ENCODE assay signal across 14 mouse cellular contexts in the genomic region with DNA sequence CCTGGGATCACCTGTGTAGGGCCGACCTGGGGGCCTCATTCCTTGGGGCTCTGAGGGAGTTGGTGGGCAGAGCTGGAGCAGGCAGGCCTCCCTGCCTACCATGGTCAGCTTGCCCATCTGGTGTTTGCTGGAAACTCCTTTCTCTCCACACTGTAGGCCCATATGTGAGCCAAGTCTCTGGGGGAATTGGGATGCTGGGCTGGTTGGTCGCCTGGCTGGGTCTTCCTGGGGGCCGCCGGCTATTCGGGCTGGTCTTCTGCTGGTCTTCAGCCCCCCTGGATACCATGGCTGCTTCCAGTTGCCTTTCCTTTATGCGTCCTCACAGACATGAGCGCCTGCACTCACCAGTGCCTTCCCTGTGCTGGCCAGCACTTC.
A peak's percentile ranks its signal among the peaks of the same experiment; 100 is the strongest.
DNase-seq lines count a peak whose midpoint lies in the region; ATAC-seq and TF ChIP-seq lines count a peak whose summit lies in the region.
"Had no signal": no experiment of that assay in that cellular context is flagged by ENCODE, and none has a peak within 500 bp of the region (broad histone marks: within the 10 kb centered on the region; RNA-seq: fewer than 3 reads in every experiment).

No protein-coding gene starts in this region.

- H3K4me3 ChIP-seq in heart, embryonic 15.5 days: no peak overlapping the region
- no peak overlapping the region for H3K4me3 ChIP-seq in forebrain, embryonic 11.5 days (ENCODE audit: low read depth, low read length)
- H3K4me3 ChIP-seq in intestine, embryonic 15.5 days (replicated peaks): no peak overlapping the region
- no peak overlapping the region for H3K4me3 ChIP-seq in neural tube, embryonic 14.5 days (ENCODE audit: low read depth, low read length)
- H3K4me3 ChIP-seq in kidney, adult 2 months (ENCODE audit: insufficient read depth, low read depth, low read length): no peak overlapping the region
- H3K4me3 ChIP-seq: erythroblast, embryonic 14.5 days; lung, embryonic 15.5 days; myocyte had no signal

- H3K9me3 ChIP-seq in heart, embryonic 15.5 days (replicated peaks): no peaks in the 10 kb centered on the region
- no peaks in the 10 kb centered on the region for H3K9me3 ChIP-seq in forebrain, embryonic 11.5 days (ENCODE audit: control insufficient read depth, low read length)
- H3K9me3 ChIP-seq in intestine, embryonic 15.5 days: no peaks in the 10 kb centered on the region
- H3K9me3 ChIP-seq in neural tube, embryonic 14.5 days (ENCODE audit: control insufficient read depth, low read length): no peaks in the 10 kb centered on the region
- H3K9me3 ChIP-seq: lung, embryonic 15.5 days had no signal

- peak overlapping the region; percentile 18; the same call in 1 of the 2 replicates for H3K27ac ChIP-seq in heart, embryonic 15.5 days
- peak overlapping the region; percentile 81 for H3K27ac ChIP-seq in forebrain, embryonic 11.5 days (ENCODE audit: low read depth, low read length)
- 0 out of 2 replicates have a peak overlapping the region, but pooled peaks have one; percentile 48 for H3K27ac ChIP-seq in intestine, embryonic 15.5 days
- H3K27ac ChIP-seq in neural tube, embryonic 14.5 days (ENCODE audit: low read depth, low read length): peak overlapping the region; percentile 75
- H3K27ac ChIP-seq in kidney, adult 2 months (ENCODE audit: insufficient read depth, low read depth, low read length): no peak overlapping the region
- H3K27ac ChIP-seq: lung, embryonic 15.5 days had no signal

- ATAC-seq in heart, embryonic 15.5 days (replicated peaks; ENCODE audit: insufficient number of reproducible peaks, insufficient read depth, low FRiP score, low read depth): no peak
- no peak for ATAC-seq in forebrain, embryonic 11.5 days (replicated peaks; ENCODE audit: low FRiP score)
- no peak for ATAC-seq in intestine, embryonic 15.5 days
- ATAC-seq in neural tube, embryonic 14.5 days (ENCODE audit: low read depth): no peak
- ATAC-seq: Patski had no signal

- DNase-seq in heart, postnatal 4 days: no peak
- DNase-seq in forebrain, embryonic 11.5 days (ENCODE audit: low spot score): peak; percentile 71
- DNase-seq in urinary bladder, postnatal 14 days (ENCODE audit: low spot score): no peak
- DNase-seq in kidney, adult 2 months: no peak
- no peak for DNase-seq in ovary, postnatal 14 days (ENCODE audit: low spot score)
- DNase-seq: B cell, adult 2 months; kidney, adult 9 months had no signal

- no peak for TF ChIP-seq CTCF in kidney, adult 2 months (conservative IDR thresholded peaks at IDR 0.05; ENCODE audit: insufficient read depth, insufficient read length, low read depth, low read length)

- no peak for TF ChIP-seq POLR2A in kidney, adult 2 months (IDR thresholded peaks at IDR 0.05; ENCODE audit: low read depth, low read length)

- no peak overlapping the region for H3K9ac ChIP-seq in heart, embryonic 15.5 days
- peak overlapping the region; percentile 33; the same call in 1 of the 2 replicates for H3K9ac ChIP-seq in forebrain, embryonic 11.5 days (ENCODE audit: low read length)
- H3K9ac ChIP-seq in intestine, embryonic 15.5 days: no peak overlapping the region
- H3K9ac ChIP-seq in neural tube, embryonic 14.5 days (replicated peaks; ENCODE audit: low read depth, low read length): no peak overlapping the region
- H3K9ac ChIP-seq: lung, embryonic 15.5 days had no signal

- peaks cover 90% of the 10 kb centered on the region for H3K4me1 ChIP-seq in heart, embryonic 15.5 days (replicated peaks)
- peaks cover 65% of the 10 kb centered on the region for H3K4me1 ChIP-seq in forebrain, embryonic 11.5 days (replicated peaks; ENCODE audit: control insufficient read depth, insufficient read depth, low read length)
- peaks cover 77% of the 10 kb centered on the region for H3K4me1 ChIP-seq in intestine, embryonic 15.5 days (replicated peaks)
- H3K4me1 ChIP-seq in neural tube, embryonic 14.5 days (ENCODE audit: control insufficient read depth, insufficient read depth, low read length): peaks cover 71% of the 10 kb centered on the region
- H3K4me1 ChIP-seq in kidney, adult 2 months (ENCODE audit: control insufficient read depth, insufficient read depth, low read length): peaks cover 14% of the 10 kb centered on the region

- 81% methylated on average over 7 of the region's 7 CpGs for WGBS in heart, embryonic 15.5 days
- 48% methylated on average over 7 of the region's 7 CpGs for WGBS in forebrain, embryonic 11.5 days
- WGBS in intestine, embryonic 15.5 days: 67% methylated on average over 7 of the region's 7 CpGs
- 21% methylated on average over 7 of the region's 7 CpGs for WGBS in neural tube, embryonic 14.5 days
- 81% methylated on average over 7 of the region's 7 CpGs for WGBS in kidney, adult 2 months

- no peaks in the 10 kb centered on the region for H3K36me3 ChIP-seq in heart, embryonic 15.5 days
- H3K36me3 ChIP-seq in forebrain, embryonic 11.5 days (ENCODE audit: control insufficient read depth, insufficient read depth, low read length): no peaks in the 10 kb centered on the region
- H3K36me3 ChIP-seq in intestine, embryonic 15.5 days: no peaks in the 10 kb centered on the region
- no peaks in the 10 kb centered on the region for H3K36me3 ChIP-seq in neural tube, embryonic 14.5 days (ENCODE audit: control insufficient read depth, insufficient read depth, low read length)
- H3K36me3 ChIP-seq in kidney, adult 2 months (ENCODE audit: control insufficient read depth, insufficient read depth, low read length): no peaks in the 10 kb centered on the region
- H3K36me3 ChIP-seq: lung, embryonic 15.5 days had no signal

- H3K27me3 ChIP-seq in heart, embryonic 15.5 days: no peaks in the 10 kb centered on the region
- H3K27me3 ChIP-seq in forebrain, embryonic 11.5 days (ENCODE audit: control insufficient read depth, insufficient read depth, low read length): peaks cover 3% of the 10 kb centered on the region
- no peaks in the 10 kb centered on the region for H3K27me3 ChIP-seq in intestine, embryonic 15.5 days (replicated peaks)
- no peaks in the 10 kb centered on the region for H3K27me3 ChIP-seq in neural tube, embryonic 14.5 days (ENCODE audit: control insufficient read depth, insufficient read depth, low read length)
- no peaks in the 10 kb centered on the region for H3K27me3 ChIP-seq in kidney, adult 2 months (replicated peaks; ENCODE audit: control insufficient read depth, insufficient read depth, low read length)
- H3K27me3 ChIP-seq: lung, embryonic 15.5 days; Patski had no signal

- no peak overlapping the region for H3K4me2 ChIP-seq in heart, embryonic 15.5 days
- H3K4me2 ChIP-seq in forebrain, embryonic 11.5 days (ENCODE audit: low read depth, low read length, severe bottlenecking): peak overlapping the region; percentile 15; the same call in 1 of the 2 replicates
- 0 out of 2 replicates have a peak overlapping the region, but pooled peaks have one; percentile 6 for H3K4me2 ChIP-seq in intestine, embryonic 15.5 days (replicated peaks)
- peak overlapping the region; percentile 17; the same call in 1 of the 2 replicates for H3K4me2 ChIP-seq in neural tube, embryonic 14.5 days (ENCODE audit: low read depth, low read length)
- H3K4me2 ChIP-seq: lung, embryonic 15.5 days had no signal
